Mouse (Mus musculus): ENCODE results near the gene Bphl. TPM values are rescaled to one million over a fixed set of nuclear protein-coding genes. Genes with fewer than 3 reads are reported as not detected.

The Bphl gene
- polyA plus RNA-seq, 1 experiment from 2014 or later = 35.0 TPM

DNA sequence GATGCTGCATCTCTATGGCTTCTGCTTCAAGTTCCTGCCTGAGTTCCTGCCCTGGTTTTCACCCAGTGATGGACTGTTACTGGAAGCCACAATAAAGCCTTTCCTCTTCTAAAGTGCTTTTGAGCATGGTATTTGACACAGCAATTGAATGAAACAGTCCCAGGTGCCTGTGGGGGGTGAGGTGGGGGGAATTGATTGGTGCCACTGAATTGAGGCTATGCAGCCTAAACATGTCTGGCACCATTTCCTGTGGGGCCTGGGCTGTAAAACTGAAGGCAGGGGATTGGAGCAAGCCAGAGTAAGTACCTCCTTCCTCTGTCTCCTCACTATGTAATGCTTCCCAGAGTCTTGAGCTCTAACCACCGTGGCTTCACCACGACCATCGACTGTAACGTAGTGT, 77.3 kb downstream of the Bphl start:
- Histone ChIP-seq H3K4me2 (no peak overlapping the region), H3K27ac (no peak overlapping the region), H3K9me3 (no peaks in the 10 kb centered on the region), H3K36me3 (replicated peaks) (peaks cover 4% of the 10 kb centered on the region; the same call in 1 of the 2 replicates), H3K4me1 (0 out of 2 replicates have a peak, but pooled peaks cover 6% of the 10 kb centered on the region), H3K27me3 (no peaks in the 10 kb centered on the region), H3K9ac (no peak overlapping the region), H3K4me3 (replicated peaks) (no peak overlapping the region)
- 88% methylated on average over 4 of the region's 4 CpGs for WGBS
- ATAC-seq (ENCODE audit: low FRiP score) = no peak

DNA sequence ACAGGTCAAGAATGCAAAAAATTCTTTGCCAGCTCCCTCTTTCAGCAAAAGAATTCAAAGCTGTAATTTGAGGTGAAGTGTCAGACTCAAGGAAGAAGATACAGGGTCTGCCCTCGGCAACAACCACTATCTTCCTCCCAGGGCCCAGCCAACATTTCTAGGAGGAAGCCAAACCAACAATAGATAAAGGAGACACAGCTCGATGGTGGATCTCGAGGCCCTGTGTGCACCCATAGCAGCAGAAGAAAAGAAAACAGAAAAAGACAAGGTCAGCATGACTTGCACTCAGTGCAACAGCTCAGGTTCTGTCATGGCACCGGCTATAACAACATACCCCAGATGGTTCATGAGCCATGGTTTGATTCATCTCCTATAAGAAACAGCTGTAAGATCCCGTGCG, 79.1 kb downstream of the Bphl start:
- Histone ChIP-seq H3K27me3 (no peaks in the 10 kb centered on the region), H3K4me2 (no peak overlapping the region), H3K9ac (no peak overlapping the region), H3K36me3 (replicated peaks) (peaks cover 18% of the 10 kb centered on the region), H3K9me3 (no peaks in the 10 kb centered on the region), H3K4me1 (0 out of 2 replicates have a peak, but pooled peaks cover 2% of the 10 kb centered on the region), H3K27ac (no peak overlapping the region), H3K4me3 (replicated peaks) (no peak overlapping the region)
- ATAC-seq (ENCODE audit: low FRiP score) = no peak
- WGBS = 88% methylated on average over 6 of the region's 6 CpGs

DNA sequence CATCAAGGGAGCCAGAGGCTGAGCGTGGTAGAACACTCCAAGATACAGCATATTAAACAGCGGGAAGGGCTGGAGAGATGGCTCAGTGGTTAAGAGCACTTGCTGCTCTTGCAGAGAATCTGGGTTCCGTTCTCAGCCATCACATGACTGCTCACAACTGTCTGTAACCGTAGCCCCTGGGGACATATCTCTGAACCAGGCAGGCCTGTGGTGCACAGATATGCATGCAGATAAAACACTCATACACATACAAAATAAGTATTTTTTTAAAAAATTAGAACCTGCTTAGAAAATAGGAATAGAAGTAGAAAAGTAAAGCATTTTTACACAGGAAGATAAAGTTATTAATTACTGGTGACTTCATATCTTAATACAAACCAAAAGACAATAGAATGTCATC, 81.4 kb downstream of the Bphl start:
- 86% methylated on average over 4 of the region's 4 CpGs for WGBS
- ATAC-seq (ENCODE audit: low FRiP score) = no peak
- Histone ChIP-seq H3K27me3 (no peaks in the 10 kb centered on the region), H3K36me3 (replicated peaks) (peaks cover 38% of the 10 kb centered on the region), H3K4me3 (replicated peaks) (no peak overlapping the region), H3K9ac (no peak overlapping the region), H3K4me1 (peaks cover 19% of the 10 kb centered on the region; the same call in 1 of the 2 replicates), H3K4me2 (no peak overlapping the region), H3K27ac (no peak overlapping the region), H3K9me3 (no peaks in the 10 kb centered on the region)

DNA sequence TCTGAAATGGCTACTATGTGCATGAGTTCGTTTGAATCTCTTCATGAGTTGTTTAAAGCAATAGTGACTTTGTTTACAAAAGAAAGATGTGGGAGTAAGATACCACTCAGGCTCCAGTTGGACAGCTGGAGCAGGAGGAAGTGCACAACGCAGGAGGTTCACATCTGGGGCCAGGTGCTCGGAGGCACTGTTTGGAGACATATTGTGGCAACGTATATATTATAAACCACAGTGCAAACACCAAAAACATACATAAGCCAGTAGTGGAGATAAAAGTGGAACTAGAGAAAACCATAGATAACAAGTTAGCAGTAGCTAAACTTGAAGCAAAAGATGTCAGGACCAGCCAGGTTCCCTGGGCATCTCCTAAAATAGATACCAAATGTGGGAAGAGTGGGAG, 82.0 kb downstream of the Bphl start:
- Histone ChIP-seq H3K4me3 (replicated peaks) (no peak overlapping the region), H3K4me1 (peaks cover 24% of the 10 kb centered on the region), H3K4me2 (no peak overlapping the region), H3K36me3 (replicated peaks) (peaks cover 44% of the 10 kb centered on the region), H3K9me3 (no peaks in the 10 kb centered on the region), H3K27ac (no peak overlapping the region), H3K27me3 (no peaks in the 10 kb centered on the region), H3K9ac (no peak overlapping the region)
- no peak for ATAC-seq (ENCODE audit: low FRiP score)
- WGBS = 89% methylated on average over 4 of the region's 4 CpGs

DNA sequence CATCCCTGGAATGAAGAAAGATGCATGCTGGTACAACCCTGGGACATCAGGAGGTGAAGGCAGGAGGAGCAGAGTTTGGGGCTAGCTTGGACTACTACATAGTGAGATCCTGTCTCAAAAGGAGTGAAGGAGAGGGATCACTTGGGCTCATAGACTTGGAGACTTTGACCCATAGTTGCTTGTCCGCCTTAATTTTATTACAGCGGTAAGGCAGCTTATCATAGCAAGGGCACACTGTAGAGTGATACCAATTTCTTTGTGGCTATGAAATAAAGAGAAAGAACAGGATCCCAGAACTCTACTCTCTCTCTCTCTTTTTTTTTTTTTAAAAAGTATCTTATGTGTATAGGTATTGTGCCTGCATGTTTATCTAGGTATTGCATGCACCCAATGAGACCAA, 83.1 kb downstream of the Bphl start:
- H3K4me2 ChIP-seq = no peak overlapping the region
- no peaks in the 10 kb centered on the region for H3K9me3 ChIP-seq
- H3K4me1 ChIP-seq = peaks cover 36% of the 10 kb centered on the region
- H3K27me3 ChIP-seq = no peaks in the 10 kb centered on the region
- H3K4me3 ChIP-seq (replicated peaks) = no peak overlapping the region
- H3K27ac ChIP-seq = no peak overlapping the region
- peaks cover 55% of the 10 kb centered on the region for H3K36me3 ChIP-seq (replicated peaks)
- H3K9ac ChIP-seq = no peak overlapping the region
- 100% methylated on average over 2 of the region's 2 CpGs for WGBS
- no peak for ATAC-seq (ENCODE audit: low FRiP score)

Other genes starting within 250 kb of the Bphl start
- not detected in 2 replicates for gene Serpinb6e, start 194.2 kb upstream of the Bphl start, polyA plus RNA-seq (2016; fragmentation: Nextera tagmentation; extraction: Ambion mirVana)
- gene Serpinb6c, start 131.9 kb upstream of the Bphl start, polyA plus RNA-seq (2016; fragmentation: Nextera tagmentation; extraction: Ambion mirVana) = 0.19 TPM in 2 replicates
- gene Nqo2, start 72.9 kb upstream of the Bphl start, polyA plus RNA-seq (2016; fragmentation: Nextera tagmentation; extraction: Ambion mirVana) = 9.4 and 10.5 TPM in 2 replicates
- 7.6 and 9.0 TPM in 2 replicates for gene Ripk1, start 35.2 kb upstream of the Bphl start, polyA plus RNA-seq (2016; fragmentation: Nextera tagmentation; extraction: Ambion mirVana)
- 27.7 and 36.6 TPM in 2 replicates for gene Serpinb6a, start 34.8 kb upstream of the Bphl start, polyA plus RNA-seq (2016; fragmentation: Nextera tagmentation; extraction: Ambion mirVana)
- gene Tubb2a, start 40.4 kb downstream of the Bphl start, polyA plus RNA-seq (2016; fragmentation: Nextera tagmentation; extraction: Ambion mirVana) = 397 and 403 TPM in 2 replicates
- gene Tubb2b, start 92.9 kb downstream of the Bphl start, polyA plus RNA-seq (2016; fragmentation: Nextera tagmentation; extraction: Ambion mirVana) = 311 and 346 TPM in 2 replicates
- gene Psmg4, start 125.4 kb downstream of the Bphl start, polyA plus RNA-seq (2016; fragmentation: Nextera tagmentation; extraction: Ambion mirVana) = 134 and 141 TPM in 2 replicates